Mouse (Mus musculus) erythroblast, embryonic 14.5 days (primary cell): ENCODE data around the gene Jade1.

Experiments used
- GATA1 ChIP-seq: IDR thresholded peaks from 2 replicates; pipeline ENCODE4 v1.6.1; 2012; ENCODE audit warnings: low read length, inconsistent platforms, mixed read lengths
- TAL1 ChIP-seq: IDR thresholded peaks from 3 replicates; pipeline ENCODE4 v1.6.1; 2012; ENCODE audit warnings: low read length, inconsistent platforms, mixed read lengths

GRCm38 (mm10) chr3:41556451-41557266, 1.1 kb downstream of the Jade1 start:
- TF ChIP-seq GATA1, result no peak
- TF ChIP-seq TAL1, result no peak
